Mouse (Mus musculus) liver, embryonic 14.5 days (tissue): Measurements from ENCODE around the gene Zbed5.

Source experiments
- CTCF ChIP-seq: IDR thresholded peaks from 2 replicates; pipeline ENCODE4 v1.5.1; 2016; ENCODE audit warnings: antibody characterized with exemption, low read depth, control low read depth
- EP300 ChIP-seq: IDR thresholded peaks from 2 replicates; pipeline ENCODE4 v1.6.1; 2016; ENCODE audit warnings: antibody characterized with exemption, low read depth

DNA sequence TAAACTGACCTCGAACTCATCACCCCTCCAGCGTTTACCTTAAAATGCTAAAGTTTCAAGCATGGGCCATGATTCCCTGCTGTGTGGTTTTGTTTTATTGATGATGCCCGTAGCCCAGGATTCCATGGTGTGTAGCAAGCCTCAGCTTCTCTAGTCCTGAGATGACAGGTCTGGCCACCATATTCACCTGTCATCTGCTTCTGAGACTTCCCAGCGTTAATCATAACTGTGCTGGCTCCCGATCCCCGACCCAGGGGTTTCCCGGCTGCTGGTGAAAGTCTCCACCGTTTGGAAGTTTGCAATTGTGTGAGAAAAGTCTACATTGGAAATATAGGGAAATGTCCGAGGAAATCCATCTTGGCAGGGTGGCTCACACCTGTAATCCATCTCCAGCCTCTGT, 13.6 kb downstream of the Zbed5 start:
- no peak for TF ChIP-seq CTCF
- TF ChIP-seq EP300, result no peak
